Mouse (Mus musculus) hematopoietic stem cell, adult 5-6 weeks (primary cell): ENCODE results near the gene Tmem240. TPM values are rescaled to one million over a fixed set of nuclear protein-coding genes. Genes with fewer than 3 reads are reported as not detected.
"Not testable (repeated sequence)": the region's sequence is repeated elsewhere in the genome, so short reads cannot be mapped to it uniquely, and the experiment has no call there.

Experiments used
- ATAC-seq, 2 experiments: fragments of 125-278 bp in 1 of 2; replicated peaks in 1 of 2; 2 replicates each; pipeline ENCODE4 v1.8.0; 2016 to 2017; ENCODE audit warnings: inconsistent platforms in 2 of 2, mild to moderate bottlenecking in 2 of 2, moderate number of reproducible peaks in 2 of 2, low read depth in 1 of 2, moderate TSS enrichment in 1 of 2; ENCODE audit not compliant: low FRiP score in 2 of 2, poor library complexity in 2 of 2, severe bottlenecking in 2 of 2, insufficient read depth in 1 of 2, low TSS enrichment in 1 of 2
- total RNA-seq: library from RNA; stranded (forward); fragments of 172-1452, 232-1000 nt; gene quantifications from 2 replicates; pipeline ENCODE4 v1.2.3, GENCODE M21; 2017

Tmem240 gene
- total RNA-seq, 1 experiment from 2014 or later, result 1.5 TPM

- ATAC-seq, result no peak
Observed at GRCm38 (mm10) chr4:155783486-155784080, 49.0 kb downstream of the Tmem240 start.

- peak; percentile 64 to 85 for ATAC-seq
Observed at GRCm38 (mm10) chr4:155784081-155784701, 49.6 kb downstream of the Tmem240 start.

GRCm38 (mm10) chr4:155785246-155785645, 50.6 kb downstream of the Tmem240 start:
- ATAC-seq, result no peak

GRCm38 (mm10) chr4:155785819-155786218, 51.2 kb downstream of the Tmem240 start, which contains the start of gene Tmem88b:
Gene Tmem88b (minus strand): TSS chr4:155785874.
- ATAC-seq, result no peak

- ATAC-seq, result peak; percentile 20 to 61; a peak in 3 of 4 replicates
Observed at GRCm38 (mm10) chr4:155788300-155788699, 53.7 kb downstream of the Tmem240 start.

GRCm38 (mm10) chr4:155788833-155789232, 54.2 kb downstream of the Tmem240 start:
- ATAC-seq, result not testable (repeated sequence)

GRCm38 (mm10) chr4:155790021-155790489, 55.5 kb downstream of the Tmem240 start, which contains the start of gene Ankrd65:
Gene Ankrd65 (plus strand): TSS chr4:155790439.
- ATAC-seq, result no peak

Other genes starting within 250 kb of the Tmem240 start
- gene Gnb1, start 243.4 kb upstream of the Tmem240 start, total RNA-seq, result 139 and 236 TPM in 2 replicates
- gene Nadk, start 172.4 kb upstream of the Tmem240 start, total RNA-seq, result 37.9 and 72.3 TPM in 2 replicates
- gene Slc35e2, start 133.4 kb upstream of the Tmem240 start, total RNA-seq, result 16.6 and 22.6 TPM in 2 replicates
- gene Cdk11b, start 109.9 kb upstream of the Tmem240 start, total RNA-seq, result 75.7 and 107 TPM in 2 replicates
- gene Gm10563, start 89.4 kb upstream of the Tmem240 start, total RNA-seq, result not detected in 2 replicates
- not detected in 2 replicates for gene Mmp23, start 81.4 kb upstream of the Tmem240 start, total RNA-seq
- gene Mib2, start 65.6 kb upstream of the Tmem240 start, total RNA-seq, result 29.1 and 42.8 TPM in 2 replicates
- gene Fndc10, start 40.5 kb upstream of the Tmem240 start, total RNA-seq, result 3.7 and 6.9 TPM in 2 replicates
- 73.4 and 97.7 TPM in 2 replicates for gene Ssu72, start 30.0 kb upstream of the Tmem240 start, total RNA-seq
- gene Atad3a, start 26.3 kb downstream of the Tmem240 start, total RNA-seq, result 53.7 and 73.8 TPM in 2 replicates
- gene Vwa1, start 39.9 kb downstream of the Tmem240 start, total RNA-seq, result 0.30 and 0.31 TPM in 2 replicates
- 0.05 TPM in 1 of 2 replicates, not detected in the other for gene Tmem88b, start 51.1 kb downstream of the Tmem240 start, total RNA-seq
- gene Ankrd65, start 55.6 kb downstream of the Tmem240 start, total RNA-seq, result not detected in 2 replicates
- 47.9 and 55.7 TPM in 2 replicates for gene Mrpl20, start 68.1 kb downstream of the Tmem240 start, total RNA-seq
- 120 and 133 TPM in 2 replicates for gene Ccnl2, start 77.7 kb downstream of the Tmem240 start, total RNA-seq
- 93.5 and 114 TPM in 2 replicates for gene Aurkaip1, start 96.5 kb downstream of the Tmem240 start, total RNA-seq
- 1.4 and 13.4 TPM in 2 replicates for gene Mxra8, start 104.9 kb downstream of the Tmem240 start, total RNA-seq
- 21.0 and 23.8 TPM in 2 replicates for gene Dvl1, start 112.6 kb downstream of the Tmem240 start, total RNA-seq
- gene Tas1r3, start 128.6 kb downstream of the Tmem240 start, total RNA-seq, result 0.45 and 0.75 TPM in 2 replicates
- 7.3 and 8.5 TPM in 2 replicates for gene Cptp, start 134.6 kb downstream of the Tmem240 start, total RNA-seq
- gene Ints11, start 134.7 kb downstream of the Tmem240 start, total RNA-seq, result 22.6 and 24.8 TPM in 2 replicates
- gene Pusl1, start 157.0 kb downstream of the Tmem240 start, total RNA-seq, result 23.3 and 26.5 TPM in 2 replicates
- 3.7 and 13.8 TPM in 2 replicates for gene Acap3, start 157.0 kb downstream of the Tmem240 start, total RNA-seq
- 80.7 and 104 TPM in 2 replicates for gene Ube2j2, start 209.0 kb downstream of the Tmem240 start, total RNA-seq
- gene C1qtnf12, start 227.5 kb downstream of the Tmem240 start, total RNA-seq, result 12.1 and 36.7 TPM in 2 replicates